Mouse (Mus musculus): ENCODE data around the gene Fam163a. TPM values are rescaled to one million over a fixed set of nuclear protein-coding genes. Genes with fewer than 3 reads are reported as not detected.

The Fam163a gene
- polyA plus RNA-seq, 1 experiment from 2014 or later, result 1.8 TPM

DNA sequence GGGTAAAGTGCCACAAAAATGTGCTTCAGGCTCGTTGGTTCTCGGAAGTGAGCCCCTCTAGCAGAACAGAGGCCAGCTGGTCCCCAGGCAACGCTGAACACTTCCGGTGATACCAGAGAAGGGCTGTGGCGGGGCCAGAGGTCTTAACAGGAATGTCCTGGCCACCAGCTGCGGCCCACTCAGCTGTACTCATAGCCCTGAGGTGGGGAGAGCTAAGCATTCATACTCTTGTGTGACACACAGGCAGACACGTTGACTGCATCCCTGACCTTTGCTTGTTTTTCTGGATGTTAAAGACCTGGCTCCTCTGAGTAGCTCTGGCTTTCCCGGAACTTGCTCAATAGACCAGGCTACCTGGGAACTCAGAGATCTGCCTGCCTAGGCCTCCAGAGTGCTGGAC lies 130.3 kb downstream of the Fam163a start:
- no peak overlapping the region for H3K27ac ChIP-seq
- H3K4me1 ChIP-seq, result 0 out of 2 replicates have a peak, but pooled peaks cover 8% of the 10 kb centered on the region
- no peak overlapping the region for H3K4me2 ChIP-seq (replicated peaks)
- no peaks in the 10 kb centered on the region for H3K36me3 ChIP-seq
- no peaks in the 10 kb centered on the region for H3K27me3 ChIP-seq
- ATAC-seq (ENCODE audit: insufficient number of reproducible peaks, insufficient read depth, low FRiP score, low TSS enrichment), result no peak
- 19% methylated on average over 8 of the region's 8 CpGs for WGBS
- no peak overlapping the region for H3K4me3 ChIP-seq
- H3K9me3 ChIP-seq, result no peaks in the 10 kb centered on the region
- H3K9ac ChIP-seq, result no peak overlapping the region

GRCm38 (mm10) chr1:156073169-156073821 lies 131.5 kb downstream of the Fam163a start:
- Histone ChIP-seq H3K27me3 (no peaks in the 10 kb centered on the region), H3K9ac (no peak overlapping the region), H3K36me3 (no peaks in the 10 kb centered on the region), H3K4me1 (0 out of 2 replicates have a peak, but pooled peaks cover 8% of the 10 kb centered on the region), H3K4me2 (replicated peaks) (no peak overlapping the region), H3K4me3 (no peak overlapping the region), H3K9me3 (no peaks in the 10 kb centered on the region), H3K27ac (no peak overlapping the region)
- WGBS, result 55% methylated on average over 15 of the region's 15 CpGs
- ATAC-seq (ENCODE audit: insufficient number of reproducible peaks, insufficient read depth, low FRiP score, low TSS enrichment), result no peak

DNA sequence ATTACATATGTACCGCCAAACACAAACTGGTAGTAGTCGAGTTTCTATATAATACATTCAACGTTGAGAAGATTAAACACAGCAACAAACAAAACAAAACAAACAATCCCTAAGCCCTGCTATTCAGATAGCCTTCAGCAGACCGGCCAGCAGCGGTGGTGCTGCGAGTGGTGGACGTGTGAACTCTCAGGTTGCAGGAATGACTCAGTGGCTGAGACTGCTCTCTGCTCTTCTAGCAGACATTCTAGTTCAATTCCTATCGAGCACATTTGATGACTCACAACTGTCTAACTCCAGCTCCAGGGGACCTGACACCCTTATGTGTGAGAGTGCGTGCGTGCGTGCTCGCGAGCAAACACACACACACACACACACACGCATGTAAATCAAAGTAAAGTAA lies 134.7 kb downstream of the Fam163a start:
- Histone ChIP-seq H3K9me3 (no peaks in the 10 kb centered on the region), H3K27me3 (no peaks in the 10 kb centered on the region), H3K4me1 (0 out of 2 replicates have a peak, but pooled peaks cover 6% of the 10 kb centered on the region), H3K4me2 (replicated peaks) (no peak overlapping the region), H3K27ac (no peak overlapping the region), H3K9ac (no peak overlapping the region), H3K4me3 (no peak overlapping the region), H3K36me3 (peaks cover 16% of the 10 kb centered on the region)
- no peak for ATAC-seq (ENCODE audit: insufficient number of reproducible peaks, insufficient read depth, low FRiP score, low TSS enrichment)
- 86% methylated on average over 14 of the region's 14 CpGs for WGBS

DNA sequence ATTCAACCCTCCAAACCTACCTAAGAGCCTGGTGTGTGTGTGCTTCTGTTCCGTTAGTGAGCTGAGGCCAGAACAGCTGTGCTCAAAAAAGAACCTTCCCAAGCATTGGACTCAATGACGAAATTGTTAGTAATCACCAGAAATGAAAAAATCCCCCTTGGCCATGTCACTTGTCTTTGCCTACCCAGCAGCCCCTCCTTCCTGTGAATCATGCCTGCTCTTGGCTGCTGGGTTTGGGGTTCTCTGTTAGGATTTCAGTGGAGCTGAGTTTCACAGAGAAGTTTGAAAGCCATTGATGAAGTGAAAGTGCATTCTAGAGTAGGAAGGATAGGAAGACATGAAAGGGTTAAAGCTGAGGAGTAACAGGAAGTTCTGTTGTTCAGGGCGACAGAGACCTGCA lies 138.7 kb downstream of the Fam163a start:
- ATAC-seq (ENCODE audit: insufficient number of reproducible peaks, insufficient read depth, low FRiP score, low TSS enrichment), result no peak
- WGBS, result 55% methylated on average over 3 of the region's 3 CpGs
- Histone ChIP-seq H3K27ac (no peak overlapping the region), H3K4me1 (no peaks in the 10 kb centered on the region), H3K9me3 (no peaks in the 10 kb centered on the region), H3K27me3 (no peaks in the 10 kb centered on the region), H3K4me3 (no peak overlapping the region), H3K36me3 (peaks cover 48% of the 10 kb centered on the region), H3K4me2 (replicated peaks) (no peak overlapping the region), H3K9ac (no peak overlapping the region)

DNA sequence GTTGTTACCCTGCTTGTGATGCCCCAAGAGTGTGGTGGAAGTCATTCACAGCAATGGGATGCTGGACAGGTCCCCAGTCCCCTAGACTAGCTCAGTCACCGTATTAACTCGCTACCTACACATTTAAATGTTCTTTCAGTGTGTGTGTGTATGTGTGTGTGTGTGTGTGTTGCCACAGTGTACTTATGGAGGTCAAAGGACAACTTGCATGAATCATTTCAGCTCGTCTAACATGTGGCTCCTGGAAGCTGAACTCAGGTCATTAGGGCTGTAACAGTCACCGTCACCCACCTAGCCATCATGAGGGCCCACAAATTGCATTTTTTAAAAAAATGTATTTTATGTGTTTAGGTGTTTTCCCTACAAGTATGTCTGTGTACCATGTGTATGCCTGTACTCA lies 142.6 kb downstream of the Fam163a start:
- no peak for ATAC-seq (ENCODE audit: insufficient number of reproducible peaks, insufficient read depth, low FRiP score, low TSS enrichment)
- peaks cover 58% of the 10 kb centered on the region for H3K36me3 ChIP-seq
- H3K4me3 ChIP-seq, result no peak overlapping the region
- no peak overlapping the region for H3K4me2 ChIP-seq (replicated peaks)
- no peaks in the 10 kb centered on the region for H3K9me3 ChIP-seq
- H3K27me3 ChIP-seq, result no peaks in the 10 kb centered on the region
- no peak overlapping the region for H3K9ac ChIP-seq
- H3K27ac ChIP-seq, result no peak overlapping the region
- WGBS, result 87% methylated on average over 4 of the region's 4 CpGs
- H3K4me1 ChIP-seq, result no peaks in the 10 kb centered on the region

- Histone ChIP-seq H3K27me3 (no peaks in the 10 kb centered on the region), H3K27ac (no peak overlapping the region), H3K4me2 (replicated peaks) (no peak overlapping the region), H3K9ac (no peak overlapping the region), H3K36me3 (peaks cover 50% of the 10 kb centered on the region), H3K4me3 (no peak overlapping the region), H3K4me1 (no peaks in the 10 kb centered on the region), H3K9me3 (no peaks in the 10 kb centered on the region)
- ATAC-seq (ENCODE audit: insufficient number of reproducible peaks, insufficient read depth, low FRiP score, low TSS enrichment), result no peak
- 81% methylated on average over 2 of the region's 2 CpGs for WGBS
These were observed 146.6 kb downstream of the Fam163a start for GRCm38 (mm10) chr1:156058207-156058606.

GRCm38 (mm10) chr1:156046688-156047087 lies 158.1 kb downstream of the Fam163a start:
- WGBS, result 78% methylated on average over 3 of the region's 3 CpGs
- no peak overlapping the region for H3K27ac ChIP-seq
- peaks cover 14% of the 10 kb centered on the region for H3K4me1 ChIP-seq
- ATAC-seq (ENCODE audit: insufficient number of reproducible peaks, insufficient read depth, low FRiP score, low TSS enrichment), result no peak
- no peaks in the 10 kb centered on the region for H3K9me3 ChIP-seq
- no peaks in the 10 kb centered on the region for H3K27me3 ChIP-seq
- H3K36me3 ChIP-seq, result peaks cover 60% of the 10 kb centered on the region
- no peak overlapping the region for H3K4me3 ChIP-seq
- no peak overlapping the region for H3K9ac ChIP-seq
- H3K4me2 ChIP-seq (replicated peaks), result no peak overlapping the region

DNA sequence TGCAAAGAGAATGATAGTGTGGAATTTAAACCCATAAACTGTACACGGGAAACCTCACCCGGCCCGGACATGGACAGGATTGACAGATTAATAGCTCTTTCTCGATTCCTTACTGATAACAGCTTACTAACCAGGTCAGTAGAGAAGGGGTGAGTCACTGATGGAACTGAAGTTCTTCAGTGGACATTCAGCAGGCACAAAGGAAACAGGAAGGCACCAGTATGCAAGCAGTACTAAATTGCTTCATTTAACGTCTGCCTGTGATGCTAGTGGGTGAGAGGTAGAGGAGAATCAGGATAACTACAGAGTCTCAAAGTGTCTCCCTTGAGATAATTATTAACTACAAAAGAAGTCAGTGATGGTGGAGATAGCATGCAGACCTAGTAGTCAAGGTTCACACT lies 160.6 kb downstream of the Fam163a start:
- H3K4me2 ChIP-seq (replicated peaks), result no peak overlapping the region
- 83% methylated on average over 5 of the region's 5 CpGs for WGBS
- peaks cover 18% of the 10 kb centered on the region for H3K4me1 ChIP-seq
- no peaks in the 10 kb centered on the region for H3K9me3 ChIP-seq
- H3K4me3 ChIP-seq, result no peak overlapping the region
- peaks cover 36% of the 10 kb centered on the region for H3K36me3 ChIP-seq
- no peak for ATAC-seq (ENCODE audit: insufficient number of reproducible peaks, insufficient read depth, low FRiP score, low TSS enrichment)
- no peaks in the 10 kb centered on the region for H3K27me3 ChIP-seq
- H3K9ac ChIP-seq, result no peak overlapping the region
- H3K27ac ChIP-seq, result no peak overlapping the region

DNA sequence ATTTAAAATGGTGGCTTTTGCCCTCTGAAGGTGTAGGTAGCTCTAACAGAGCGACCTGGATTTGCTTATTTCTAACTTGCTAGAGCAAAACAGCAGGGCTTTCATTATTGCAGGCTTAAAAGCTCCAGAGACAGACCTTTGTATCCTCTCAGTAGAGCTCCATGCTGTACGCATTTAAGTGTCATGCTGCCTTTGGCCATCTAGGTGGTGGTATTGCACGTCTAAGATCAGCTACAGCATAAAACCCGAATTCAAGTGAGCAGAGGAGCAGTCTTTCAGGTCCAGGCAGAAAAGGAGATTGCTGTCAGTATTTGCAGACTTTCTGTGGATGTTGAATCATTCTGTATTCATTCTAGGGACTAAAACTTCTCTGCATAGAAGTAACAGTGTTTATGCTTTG lies 161.8 kb downstream of the Fam163a start:
- H3K36me3 ChIP-seq, result peaks cover 27% of the 10 kb centered on the region; the same call in 1 of the 2 replicates
- 22% methylated on average over 4 of the region's 4 CpGs for WGBS
- H3K4me2 ChIP-seq (replicated peaks), result peak overlapping the region; percentile 15; the same call in 1 of the 2 replicates

GRCm38 (mm10) chr1:156042481-156042880 lies 162.3 kb downstream of the Fam163a start:
- H3K27me3 ChIP-seq, result no peaks in the 10 kb centered on the region
- no peak for ATAC-seq (ENCODE audit: insufficient number of reproducible peaks, insufficient read depth, low FRiP score, low TSS enrichment)
- H3K9me3 ChIP-seq, result no peaks in the 10 kb centered on the region
- H3K4me2 ChIP-seq (replicated peaks), result peak overlapping the region; percentile 78
- 82% methylated on average over 5 of the region's 5 CpGs for WGBS
- H3K4me1 ChIP-seq, result peaks cover 18% of the 10 kb centered on the region
- no peak overlapping the region for H3K9ac ChIP-seq
- no peak overlapping the region for H3K27ac ChIP-seq
- H3K36me3 ChIP-seq, result peaks cover 25% of the 10 kb centered on the region; the same call in 1 of the 2 replicates
- H3K4me3 ChIP-seq, result peak overlapping the region; percentile 53; the same call in 1 of the 2 replicates

More for the DNA sequence above, 161.8 kb downstream of the Fam163a start:
- H3K4me1 ChIP-seq, result peaks cover 18% of the 10 kb centered on the region
- H3K4me3 ChIP-seq, result no peak overlapping the region
- H3K27ac ChIP-seq, result no peak overlapping the region
- H3K9me3 ChIP-seq, result no peaks in the 10 kb centered on the region
- no peaks in the 10 kb centered on the region for H3K27me3 ChIP-seq
- H3K9ac ChIP-seq, result no peak overlapping the region
- no peak for ATAC-seq (ENCODE audit: insufficient number of reproducible peaks, insufficient read depth, low FRiP score, low TSS enrichment)

GRCm38 (mm10) chr1:156041451-156042241 lies 163.2 kb downstream of the Fam163a start:
- Histone ChIP-seq H3K36me3 (0 out of 2 replicates have a peak, but pooled peaks cover 22% of the 10 kb centered on the region), H3K4me1 (peaks cover 18% of the 10 kb centered on the region), H3K27me3 (no peaks in the 10 kb centered on the region), H3K27ac (no peak overlapping the region), H3K9ac (peak overlapping the region; percentile 40; the same call in 1 of the 2 replicates), H3K9me3 (no peaks in the 10 kb centered on the region), H3K4me2 (replicated peaks) (peak overlapping the region; percentile 78), H3K4me3 (peak overlapping the region; percentile 53)
- 36% methylated on average over 7 of the region's 7 CpGs for WGBS
- no peak for ATAC-seq (ENCODE audit: insufficient number of reproducible peaks, insufficient read depth, low FRiP score, low TSS enrichment)

Measured in embryonic facial prominence, embryonic 12.5 days (tissue).